Mouse (Mus musculus): ENCODE results near the gene Serpina11. TPM values are rescaled to one million over a fixed set of nuclear protein-coding genes. Genes with fewer than 3 reads are reported as not detected.

Gene Serpina11
- polyA plus RNA-seq, 1 experiment from 2014 or later = not detected

DNA sequence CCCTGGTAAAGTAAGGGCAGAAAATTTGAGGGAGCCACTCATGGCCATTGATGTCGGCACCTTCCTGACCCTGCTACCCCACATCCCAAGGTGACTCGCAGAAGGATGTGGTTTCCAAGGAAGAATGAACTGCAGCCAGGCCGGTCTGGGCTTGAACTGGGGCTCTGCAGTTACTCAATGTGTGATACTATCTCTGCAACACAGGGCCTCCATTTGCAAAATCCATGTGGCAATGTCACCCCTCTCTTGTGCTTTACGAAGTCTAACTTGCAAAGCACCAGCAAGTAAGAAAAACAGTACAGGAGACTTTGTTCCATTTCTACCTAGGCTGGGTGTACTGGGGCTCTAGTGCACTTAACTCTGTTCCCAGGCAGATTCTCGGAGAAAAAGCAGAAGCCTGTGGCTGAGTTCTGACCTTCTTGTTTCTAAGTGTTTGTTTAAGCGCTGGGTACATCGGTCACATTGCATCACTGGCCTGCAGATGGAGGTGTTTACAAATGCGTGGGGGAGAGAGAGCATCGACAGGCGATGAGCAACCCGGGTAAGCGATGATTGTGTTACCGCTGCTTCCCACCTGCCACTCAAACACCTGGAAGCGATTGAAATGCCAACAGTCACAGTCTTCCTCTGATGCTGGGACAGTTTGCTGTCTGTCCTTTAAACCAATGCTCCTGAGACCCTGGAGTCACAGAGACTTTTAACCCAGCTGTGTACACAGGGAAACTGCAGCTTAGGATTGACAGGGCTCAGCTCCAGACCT, 823 bp downstream of the Serpina11 start:
- no peak overlapping the region for H3K4me3 ChIP-seq (ENCODE audit: inconsistent target)
- 38% methylated on average over 14 of the region's 14 CpGs for WGBS (ENCODE audit: missing documents)
- no peaks in the 10 kb centered on the region for H3K36me3 ChIP-seq (ENCODE audit: inconsistent target)
- no peak overlapping the region for H3K27ac ChIP-seq
- no peaks in the 10 kb centered on the region for H3K79me2 ChIP-seq (ENCODE audit: inconsistent target)

DNA sequence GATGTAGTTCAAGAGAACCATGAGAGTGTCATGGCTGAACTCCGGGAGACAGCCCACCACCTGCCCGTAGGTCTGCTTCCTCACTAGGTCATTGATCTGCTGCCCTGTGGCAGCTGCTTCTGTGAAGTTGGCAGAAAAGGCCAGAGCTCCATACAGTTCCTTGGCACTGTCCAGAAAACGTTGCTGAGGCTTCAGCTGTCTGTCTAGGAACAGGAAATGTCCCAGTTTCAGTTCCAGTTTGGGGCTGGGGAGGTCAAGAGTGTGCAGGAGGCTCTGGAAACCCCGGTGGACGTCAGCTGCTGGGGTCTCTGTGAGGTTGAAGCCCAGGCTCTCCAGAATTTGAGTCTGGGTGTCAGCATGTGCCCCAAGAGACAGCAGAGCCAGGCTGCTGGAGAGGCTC, 3.9 kb downstream of the Serpina11 start:
- no peak overlapping the region for H3K27ac ChIP-seq
- WGBS (ENCODE audit: missing documents) = 9% methylated on average over 5 of the region's 5 CpGs
- no peaks in the 10 kb centered on the region for H3K79me2 ChIP-seq (ENCODE audit: inconsistent target)
- H3K36me3 ChIP-seq (ENCODE audit: inconsistent target) = no peaks in the 10 kb centered on the region
- no peak overlapping the region for H3K4me3 ChIP-seq (ENCODE audit: inconsistent target)

DNA sequence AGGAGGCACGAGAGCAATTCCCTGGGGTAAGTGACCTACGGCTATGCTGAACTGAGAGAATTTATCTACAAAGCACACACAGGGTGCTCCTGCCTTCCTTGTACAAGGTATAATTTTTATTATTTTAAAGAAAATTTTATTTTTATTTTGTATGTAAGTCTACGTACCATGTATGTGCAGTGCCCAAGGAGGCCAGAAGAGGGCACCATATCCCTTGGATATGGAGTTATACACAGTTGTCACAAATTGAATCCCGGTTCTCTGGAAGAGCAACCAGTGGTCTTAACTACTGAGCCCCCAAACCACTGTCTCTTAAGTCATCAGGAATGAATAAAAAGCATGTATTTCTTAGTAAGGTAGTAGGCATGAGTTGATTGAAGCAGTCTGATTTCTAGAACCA, 4.8 kb downstream of the Serpina11 start:
- H3K4me3 ChIP-seq (ENCODE audit: inconsistent target) = no peak overlapping the region
- no peak overlapping the region for H3K27ac ChIP-seq
- WGBS (ENCODE audit: missing documents) = 64% methylated on average over 4 of the region's 4 CpGs
- no peaks in the 10 kb centered on the region for H3K36me3 ChIP-seq (ENCODE audit: inconsistent target)
- H3K79me2 ChIP-seq (ENCODE audit: inconsistent target) = no peaks in the 10 kb centered on the region

DNA sequence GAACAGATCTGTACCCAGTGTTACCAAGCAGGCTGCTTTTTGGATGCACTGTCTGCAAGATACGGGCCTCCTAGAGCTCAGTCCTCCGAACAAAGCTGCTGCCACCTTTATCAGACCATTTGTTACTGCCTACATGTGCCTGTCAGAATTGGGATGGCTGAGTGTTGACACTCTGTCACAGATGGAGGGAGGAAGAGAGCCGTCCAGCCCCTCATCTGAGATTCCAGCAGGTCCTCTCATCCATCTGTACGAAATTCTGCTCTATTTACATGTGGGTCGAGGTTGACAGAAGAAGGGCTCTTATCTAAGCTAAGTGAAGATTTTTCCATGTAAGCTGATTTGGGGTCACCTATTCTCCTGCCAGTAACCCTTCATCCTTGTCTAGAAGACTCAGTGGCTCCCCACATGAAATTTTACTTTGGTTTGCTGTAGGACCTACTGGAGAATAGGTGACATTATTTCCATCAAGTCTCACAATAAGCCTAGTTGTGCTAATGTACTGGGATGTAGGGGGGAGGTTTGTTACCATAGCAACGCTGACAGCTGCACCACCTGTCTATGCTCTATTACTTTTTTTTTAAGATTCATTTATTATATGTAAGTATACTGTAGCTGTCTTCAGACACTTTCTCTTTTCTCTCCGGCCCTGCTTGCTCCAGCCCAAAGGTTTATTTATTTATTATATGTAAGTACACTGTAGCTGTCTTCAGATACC, 8.0 kb downstream of the Serpina11 start:
- H3K4me3 ChIP-seq (ENCODE audit: inconsistent target) = no peak overlapping the region
- no peaks in the 10 kb centered on the region for H3K79me2 ChIP-seq (ENCODE audit: inconsistent target)
- H3K27ac ChIP-seq = no peak overlapping the region
- H3K36me3 ChIP-seq (ENCODE audit: inconsistent target) = no peaks in the 10 kb centered on the region
- WGBS (ENCODE audit: missing documents) = 77% methylated on average over 5 of the region's 7 CpGs

DNA sequence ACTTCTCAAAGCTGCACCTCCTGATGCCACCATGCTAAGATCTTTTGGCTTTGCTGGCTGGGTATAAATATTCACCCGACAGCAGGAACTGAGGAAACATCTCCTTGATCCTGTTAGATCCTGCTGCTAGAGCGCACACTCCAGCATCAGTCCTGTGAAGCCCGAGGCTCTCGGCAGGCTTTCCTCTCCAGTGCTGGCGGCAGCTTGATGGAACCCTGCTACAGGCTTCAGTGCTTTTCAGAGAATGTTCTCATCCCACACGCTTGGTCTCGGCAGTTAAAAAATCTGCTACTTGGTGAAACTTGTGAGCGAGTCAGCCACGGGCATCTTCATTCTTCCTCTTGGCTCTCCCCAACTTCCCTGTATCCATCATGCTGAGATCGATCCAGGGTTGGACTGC, 11.5 kb downstream of the Serpina11 start:
- WGBS (ENCODE audit: missing documents) = 83% methylated on average over 10 of the region's 10 CpGs
- Histone ChIP-seq H3K36me3 (ENCODE audit: inconsistent target) (no peaks in the 10 kb centered on the region), H3K79me2 (ENCODE audit: inconsistent target) (no peaks in the 10 kb centered on the region), H3K4me3 (ENCODE audit: inconsistent target) (no peak overlapping the region), H3K27ac (no peak overlapping the region)

DNA sequence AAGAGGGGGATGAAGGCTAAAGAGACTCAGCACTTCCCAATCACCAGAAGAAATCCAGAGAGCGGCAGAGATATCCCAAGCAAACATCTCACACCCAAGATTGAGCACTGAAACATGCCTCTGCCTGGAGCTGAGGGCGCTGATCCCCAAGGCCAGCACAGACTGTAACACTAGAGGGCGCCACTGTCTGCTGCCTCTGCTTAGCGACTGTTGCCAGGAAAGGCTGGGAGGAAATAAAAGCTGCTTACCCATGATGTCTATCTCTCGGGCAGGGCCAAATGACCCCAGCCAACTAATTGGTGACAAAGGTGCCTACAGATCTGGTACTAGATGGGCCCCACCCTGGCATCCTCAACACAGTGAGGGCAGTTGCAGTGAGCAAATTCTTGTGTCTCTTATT, 11.9 kb downstream of the Serpina11 start:
- H3K4me3 ChIP-seq (ENCODE audit: inconsistent target) = no peak overlapping the region
- no peaks in the 10 kb centered on the region for H3K79me2 ChIP-seq (ENCODE audit: inconsistent target)
- no peaks in the 10 kb centered on the region for H3K36me3 ChIP-seq (ENCODE audit: inconsistent target)
- 26% methylated on average over 5 of the region's 5 CpGs for WGBS (ENCODE audit: missing documents)
- no peak overlapping the region for H3K27ac ChIP-seq

GRCm38 (mm10) chr12:103977060-103977459, 12.7 kb downstream of the Serpina11 start:
- Histone ChIP-seq H3K4me3 (ENCODE audit: inconsistent target) (no peak overlapping the region), H3K27ac (no peak overlapping the region), H3K79me2 (ENCODE audit: inconsistent target) (no peaks in the 10 kb centered on the region), H3K36me3 (ENCODE audit: inconsistent target) (no peaks in the 10 kb centered on the region)
- 100% methylated on average over 3 of the region's 3 CpGs for WGBS (ENCODE audit: missing documents)

DNA sequence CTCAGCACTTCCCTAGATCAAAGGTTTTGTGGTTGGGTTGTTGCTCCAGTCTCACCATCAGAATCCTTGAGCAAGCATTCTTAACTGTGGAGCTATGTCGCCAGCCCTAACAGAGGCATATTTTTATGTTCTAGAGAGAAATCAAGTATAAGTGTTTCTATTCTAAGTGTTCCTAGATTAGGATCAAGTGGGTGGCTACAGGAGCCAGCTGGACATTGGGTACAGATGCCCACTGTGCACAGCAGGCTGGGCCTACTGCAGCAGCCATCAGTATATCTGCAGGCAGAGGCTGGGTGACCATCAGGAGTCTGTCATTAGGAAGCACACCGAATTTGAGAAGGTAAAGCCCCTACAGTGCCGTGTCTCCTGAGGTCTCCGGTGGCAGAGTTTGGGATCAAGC, 18.7 kb downstream of the Serpina11 start:
- H3K4me3 ChIP-seq (ENCODE audit: inconsistent target) = no peak overlapping the region
- no peaks in the 10 kb centered on the region for H3K36me3 ChIP-seq (ENCODE audit: inconsistent target)
- H3K79me2 ChIP-seq (ENCODE audit: inconsistent target) = no peaks in the 10 kb centered on the region
- WGBS (ENCODE audit: missing documents) = 81% methylated on average over 4 of the region's 4 CpGs
- H3K27ac ChIP-seq = no peak overlapping the region

- H3K36me3 ChIP-seq (ENCODE audit: inconsistent target) = no peaks in the 10 kb centered on the region
- H3K79me2 ChIP-seq (ENCODE audit: inconsistent target) = no peaks in the 10 kb centered on the region
- no peak overlapping the region for H3K27ac ChIP-seq
- 89% methylated on average over 8 of the region's 9 CpGs for WGBS (ENCODE audit: missing documents)
- H3K4me3 ChIP-seq (ENCODE audit: inconsistent target) = no peak overlapping the region
These were observed 20.1 kb downstream of the Serpina11 start for GRCm38 (mm10) chr12:103969577-103970116.

- Histone ChIP-seq H3K27ac (no peak overlapping the region), H3K4me3 (ENCODE audit: inconsistent target) (no peak overlapping the region), H3K79me2 (ENCODE audit: inconsistent target) (no peaks in the 10 kb centered on the region), H3K36me3 (ENCODE audit: inconsistent target) (no peaks in the 10 kb centered on the region)
- 68% methylated on average over 3 of the region's 3 CpGs for WGBS (ENCODE audit: missing documents)
These were observed 23.0 kb downstream of the Serpina11 start for GRCm38 (mm10) chr12:103966761-103967160.

DNA sequence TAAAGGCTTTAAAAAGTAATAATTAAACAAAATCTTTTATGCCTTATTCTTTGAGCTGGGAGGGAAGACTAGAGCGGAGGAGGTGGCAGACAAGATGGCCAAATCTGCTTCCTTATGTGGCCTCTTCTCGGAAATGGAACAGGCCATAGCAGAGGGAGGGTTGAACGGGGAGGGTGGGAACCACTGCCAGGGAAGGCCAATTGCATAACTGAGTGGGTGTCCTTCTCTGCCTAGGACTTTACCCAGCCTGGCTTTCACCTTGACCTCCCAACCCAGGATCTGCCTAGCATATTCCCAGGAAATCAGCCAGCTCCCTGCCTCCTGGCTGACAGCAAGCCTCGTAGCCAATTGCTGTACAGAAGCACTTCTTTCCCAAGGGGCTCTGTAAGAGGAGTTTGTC, 26.5 kb downstream of the Serpina11 start:
- Histone ChIP-seq H3K79me2 (ENCODE audit: inconsistent target) (no peaks in the 10 kb centered on the region), H3K36me3 (ENCODE audit: inconsistent target) (no peaks in the 10 kb centered on the region), H3K4me3 (ENCODE audit: inconsistent target) (no peak overlapping the region), H3K27ac (no peak overlapping the region)
- WGBS (ENCODE audit: missing documents) = 90% methylated on average over 4 of the region's 4 CpGs

- Histone ChIP-seq H3K4me3 (ENCODE audit: inconsistent target) (no peak overlapping the region), H3K36me3 (ENCODE audit: inconsistent target) (no peaks in the 10 kb centered on the region), H3K27ac (no peak overlapping the region), H3K79me2 (ENCODE audit: inconsistent target) (no peaks in the 10 kb centered on the region)
- 87% methylated on average over 8 of the region's 8 CpGs for WGBS (ENCODE audit: missing documents)
These were observed 26.9 kb downstream of the Serpina11 start for GRCm38 (mm10) chr12:103962860-103963259.

DNA sequence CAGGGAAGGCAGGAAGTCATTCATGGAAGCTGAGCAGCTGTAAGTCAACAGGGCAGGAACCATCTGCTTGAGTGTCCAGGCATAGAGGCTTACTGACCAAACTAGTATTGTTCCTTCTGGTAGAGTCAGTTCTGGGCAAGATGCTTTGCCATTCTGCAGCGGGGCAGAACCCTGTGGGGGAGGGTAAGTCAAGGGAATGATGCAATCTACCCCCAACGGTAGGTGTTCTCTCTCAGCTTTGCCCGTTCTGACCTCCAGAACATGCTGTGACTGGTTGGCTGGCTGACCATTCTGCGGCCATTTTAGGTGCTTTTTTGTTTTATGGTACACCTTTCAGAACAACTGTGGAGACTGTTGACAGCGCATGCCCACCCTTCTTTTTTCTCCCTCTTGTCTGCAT, 27.4 kb downstream of the Serpina11 start:
- H3K27ac ChIP-seq = no peak overlapping the region
- H3K79me2 ChIP-seq (ENCODE audit: inconsistent target) = no peaks in the 10 kb centered on the region
- H3K4me3 ChIP-seq (ENCODE audit: inconsistent target) = no peak overlapping the region
- no peaks in the 10 kb centered on the region for H3K36me3 ChIP-seq (ENCODE audit: inconsistent target)
- 75% methylated on average over 5 of the region's 5 CpGs for WGBS (ENCODE audit: missing documents)

DNA sequence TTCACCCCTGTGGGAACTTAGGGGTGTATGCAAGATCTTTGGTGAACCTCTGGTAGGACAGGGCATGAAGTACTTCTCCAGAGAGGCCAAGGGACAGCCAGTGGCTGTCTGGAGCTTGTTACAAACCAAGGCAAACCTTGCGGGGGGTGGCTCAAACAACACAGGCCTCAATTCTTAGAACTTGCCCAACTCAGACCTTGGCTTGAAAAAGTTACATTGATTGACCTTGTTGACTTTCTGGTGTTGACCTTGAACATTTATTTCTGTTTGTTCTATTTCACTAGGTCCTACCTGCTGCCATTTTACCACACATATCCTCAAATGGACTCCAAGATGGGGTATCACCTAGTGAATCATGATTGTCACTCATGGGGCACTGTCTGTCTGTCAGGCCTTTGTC, 28.0 kb downstream of the Serpina11 start:
- no peaks in the 10 kb centered on the region for H3K79me2 ChIP-seq (ENCODE audit: inconsistent target)
- H3K36me3 ChIP-seq (ENCODE audit: inconsistent target) = no peaks in the 10 kb centered on the region
- no peak overlapping the region for H3K27ac ChIP-seq
- H3K4me3 ChIP-seq (ENCODE audit: inconsistent target) = no peak overlapping the region
- WGBS (ENCODE audit: missing documents) = 91% methylated on average over 1 of the region's 1 CpGs

DNA sequence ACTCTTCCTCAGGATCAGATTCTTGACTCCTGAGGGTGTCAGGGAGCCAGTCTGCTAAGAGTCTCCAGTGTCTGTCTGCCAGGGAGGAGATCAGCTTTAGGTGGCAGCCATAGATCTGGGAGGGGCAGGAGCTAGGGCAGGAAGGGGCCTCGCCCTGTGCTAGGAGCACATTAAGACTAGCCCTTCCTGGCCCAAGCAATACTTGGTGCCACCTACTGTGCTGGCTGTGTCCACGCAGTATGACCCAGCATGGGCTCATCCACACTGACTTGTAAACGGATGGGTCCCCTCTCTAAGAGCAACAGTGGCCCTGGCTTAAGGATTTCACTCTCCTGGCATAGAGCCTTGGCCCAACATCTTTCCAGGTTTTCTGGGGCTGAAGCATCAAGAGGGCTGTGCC, 31.0 kb downstream of the Serpina11 start, which contains the start of gene Serpina1e:
Gene Serpina1e, minus strand, starts transcription at position 178 of the 400 bp plus-strand sequence.
- WGBS (ENCODE audit: missing documents) = 76% methylated on average over 3 of the region's 3 CpGs
- H3K4me3 ChIP-seq (ENCODE audit: inconsistent target) = no peak within 1 kb of the TSS
- H3K79me2 ChIP-seq (ENCODE audit: inconsistent target) = no peaks in the 10 kb centered on the region
- no peak within 1 kb of the TSS for H3K27ac ChIP-seq
- no peaks in the 10 kb centered on the region for H3K36me3 ChIP-seq (ENCODE audit: inconsistent target)
